Mouse (Mus musculus) monocyte, adult 5-6 weeks (primary cell): ENCODE data around the gene Cfap65. TPM values are rescaled to one million over a fixed set of nuclear protein-coding genes. Genes with fewer than 3 reads are reported as not detected.

ENCODE experiments used
- ATAC-seq: fragments of 153-309, 156-312 bp; replicated peaks from 2 replicates; pipeline ENCODE4 v1.8.0; 2017; ENCODE audit warnings: mild to moderate bottlenecking; ENCODE audit not compliant: low TSS enrichment, insufficient number of reproducible peaks, severe bottlenecking, poor library complexity, low FRiP score
- total RNA-seq: library from RNA; stranded (forward); fragments of 200-1000, 200-491, 200-594 nt; gene quantifications from 3 replicates; pipeline ENCODE4 v1.2.3, GENCODE M21; 2017

The Cfap65 gene
- not detected in 3 replicates for total RNA-seq

DNA sequence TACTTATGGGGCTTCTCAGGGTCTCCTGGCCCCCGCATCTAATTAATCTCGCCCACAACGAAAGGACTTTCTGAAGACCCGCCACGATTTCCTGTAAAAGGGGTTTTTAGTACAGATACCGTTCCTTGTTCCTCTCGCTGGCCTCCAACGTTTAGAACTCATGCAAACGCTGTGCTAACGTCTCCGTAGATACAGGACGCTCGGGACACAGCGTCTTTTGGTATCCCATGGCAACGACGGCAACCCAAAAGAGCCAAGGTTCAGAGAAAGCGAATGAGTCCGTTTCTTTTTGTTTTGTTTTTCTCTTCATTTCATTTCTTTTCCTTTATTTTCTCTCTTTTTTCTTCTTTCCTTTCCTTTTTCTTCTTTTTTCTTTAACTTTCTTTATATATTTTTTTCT lies at the start of gene Cfap65:
Gene Cfap65 (minus strand): TSS at position 198 of the 400 bp plus-strand sequence.
- ATAC-seq, result no peak

DNA sequence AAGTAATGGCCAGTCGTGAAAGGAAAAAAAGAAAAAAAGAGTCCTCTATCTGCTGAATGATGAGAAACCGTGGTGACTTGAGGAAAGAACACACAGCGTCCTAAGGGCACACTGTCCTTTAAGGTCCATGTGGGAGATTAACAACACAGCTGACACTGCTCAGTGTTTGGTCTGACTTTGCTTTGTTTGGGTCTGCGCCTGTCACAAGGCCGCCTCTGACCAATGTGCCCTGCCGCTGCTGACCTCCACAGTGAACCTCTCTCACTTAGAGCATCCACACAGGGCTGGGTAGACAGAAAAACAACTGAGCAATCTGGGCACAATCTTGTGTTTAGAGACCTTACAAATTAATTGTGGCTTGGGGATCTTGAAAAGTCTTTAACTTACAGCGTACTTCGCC lies 41.6 kb upstream of the Cfap65 start:
- ATAC-seq, result no peak

DNA sequence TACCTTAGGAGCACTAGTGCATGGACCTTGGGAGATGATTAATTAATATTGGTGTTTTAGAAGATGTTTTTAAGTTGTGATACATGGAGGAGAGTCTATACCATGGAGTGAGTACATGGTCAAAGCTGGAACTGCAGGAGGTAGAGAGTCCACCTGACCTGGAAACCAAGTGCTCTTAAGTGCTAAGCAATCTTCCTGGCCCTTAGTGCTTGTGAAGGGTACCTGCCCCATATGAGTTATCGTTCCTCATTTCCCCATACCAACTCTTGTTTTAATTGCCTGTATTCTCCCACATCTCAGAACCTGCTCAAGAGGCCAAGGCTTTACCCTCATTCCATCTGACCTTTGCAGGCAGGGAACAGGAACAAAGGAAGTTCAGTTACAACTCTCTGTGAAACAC lies 40.5 kb upstream of the Cfap65 start:
- no peak for ATAC-seq

DNA sequence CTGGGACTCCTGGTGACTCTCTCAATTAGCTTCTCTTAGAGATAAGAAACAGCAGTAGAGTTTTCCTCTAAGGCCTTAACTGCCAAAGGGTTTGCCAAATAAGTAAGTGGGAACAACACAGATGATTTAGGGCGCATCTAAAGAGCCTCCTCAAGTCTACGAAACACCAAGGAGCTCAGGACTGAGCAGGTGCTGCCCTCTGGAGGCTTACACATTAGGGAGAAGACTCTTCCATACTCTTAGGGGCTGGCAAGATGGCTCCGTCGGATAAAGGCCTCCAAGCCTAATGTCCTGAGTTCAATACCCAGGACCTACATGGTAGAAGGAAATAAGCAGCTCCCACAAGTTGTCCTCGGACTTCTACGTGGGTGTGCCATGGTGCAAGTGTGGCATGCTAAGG lies 38.2 kb upstream of the Cfap65 start:
- no peak for ATAC-seq

DNA sequence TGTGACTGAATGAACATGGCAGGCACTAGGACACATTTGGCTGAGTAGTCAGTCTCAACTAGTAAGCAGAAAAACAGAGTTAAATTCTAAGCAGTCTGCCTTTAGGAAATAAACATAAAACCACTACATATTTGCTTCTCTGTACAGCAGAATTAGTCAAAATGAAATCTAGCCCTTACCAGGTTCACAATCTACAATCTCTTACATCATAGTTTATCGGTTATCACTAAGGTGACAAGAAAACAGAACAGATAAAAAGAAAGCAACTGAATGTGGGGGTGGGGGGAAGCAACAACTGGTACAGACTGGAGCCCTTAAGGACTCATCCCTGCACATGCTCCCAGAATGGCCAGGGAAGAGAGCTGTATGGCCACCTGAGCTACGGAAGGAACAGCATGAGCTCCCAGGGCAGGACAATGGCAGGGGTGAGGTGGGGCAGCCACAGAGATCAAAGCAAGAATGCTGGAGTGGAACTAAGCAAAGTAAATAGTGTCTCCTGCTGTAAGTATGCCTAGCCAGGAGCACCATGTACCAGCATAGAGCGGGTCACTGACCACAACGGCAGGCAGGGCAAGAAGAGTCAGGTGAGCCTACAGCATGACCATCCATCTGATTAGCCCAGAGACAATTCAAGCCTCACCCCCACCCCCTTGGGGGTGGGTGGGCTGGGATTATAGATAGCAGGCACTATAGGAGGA lies 36.1 kb upstream of the Cfap65 start:
- ATAC-seq, result no peak

DNA sequence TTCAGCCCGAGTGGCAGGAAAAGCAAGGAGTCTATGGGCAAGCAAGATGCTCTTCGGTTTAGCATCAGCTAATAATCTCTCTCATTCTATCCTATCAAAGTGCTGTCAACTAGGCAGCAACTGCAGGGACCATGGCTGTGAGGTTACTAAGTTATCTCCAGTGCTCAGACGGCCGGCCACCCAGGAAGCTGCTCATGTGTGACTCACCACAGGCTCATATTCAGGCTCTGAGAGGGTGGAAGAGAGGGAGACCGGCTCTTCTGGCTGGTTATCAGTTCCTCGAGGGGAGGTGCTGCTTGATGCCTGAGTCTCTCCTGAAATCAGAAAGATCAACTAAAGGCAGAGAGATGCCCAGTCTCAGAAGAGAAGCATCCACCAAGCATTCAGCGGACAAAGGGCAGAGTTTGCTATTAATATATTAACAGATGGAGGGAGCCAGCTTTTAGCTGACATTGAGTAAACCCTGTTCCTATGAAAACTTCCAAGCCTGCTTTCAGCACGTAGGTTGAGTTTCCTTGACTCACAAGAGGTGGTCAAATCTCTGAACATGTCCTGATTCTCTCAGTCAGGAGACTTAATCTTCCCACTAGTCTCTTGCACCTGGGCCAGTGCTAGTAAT lies 32.7 kb upstream of the Cfap65 start:
- ATAC-seq, result no peak

DNA sequence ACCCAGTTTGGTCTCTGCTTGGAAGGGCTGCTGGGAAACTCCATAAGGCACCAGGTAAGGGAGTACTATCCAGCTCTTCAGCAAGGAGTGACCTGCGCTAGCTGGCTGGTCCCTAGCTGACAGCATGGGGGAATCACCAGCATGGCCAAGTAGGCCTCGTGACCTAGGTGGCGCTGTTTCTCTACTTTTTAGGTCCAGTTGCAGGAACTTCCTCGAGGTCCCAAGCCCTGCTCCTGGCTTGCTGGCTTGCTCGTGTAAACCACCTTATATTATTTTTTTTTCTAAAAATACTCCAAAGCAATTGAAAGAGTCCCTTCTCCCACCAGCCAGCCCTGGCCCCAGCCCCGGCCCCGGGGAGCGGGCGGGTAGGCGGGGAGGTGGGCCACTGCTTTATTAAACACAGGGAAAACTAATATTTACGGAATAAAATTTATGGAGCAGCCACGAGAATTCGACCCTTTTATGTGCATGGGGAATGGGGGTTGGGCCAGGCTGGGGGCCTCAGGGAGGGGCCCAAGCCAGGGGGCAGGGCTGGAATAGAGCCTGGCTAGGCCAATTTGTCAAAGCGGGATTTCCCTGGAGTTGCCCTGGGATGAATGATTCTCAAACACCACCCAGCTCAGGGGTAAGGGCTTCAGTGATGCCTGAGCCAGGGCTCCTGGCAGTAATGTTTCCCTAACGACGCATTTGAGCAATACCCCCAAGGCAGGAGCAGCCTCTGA lies 29.3 kb upstream of the Cfap65 start:
- ATAC-seq, result no peak

DNA sequence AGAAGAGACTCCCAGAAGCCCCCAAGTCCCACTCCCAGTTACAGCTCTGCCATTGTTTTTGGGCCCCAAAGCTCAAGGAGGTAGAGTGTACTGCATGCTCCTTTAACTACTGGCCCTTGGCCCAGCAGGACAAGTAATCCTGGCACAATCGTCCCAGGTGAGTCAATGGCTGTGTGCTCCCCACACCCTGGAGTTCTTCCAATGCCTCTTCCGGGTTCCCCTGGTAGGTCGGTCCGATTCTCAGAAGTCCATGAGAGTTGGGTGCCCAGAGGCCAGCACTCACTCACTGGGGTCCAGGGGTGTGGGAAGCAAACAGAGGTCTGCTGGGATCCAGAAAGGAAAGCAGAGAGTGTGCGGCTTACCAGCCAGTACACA lies 27.4 kb upstream of the Cfap65 start:
- no peak for ATAC-seq

DNA sequence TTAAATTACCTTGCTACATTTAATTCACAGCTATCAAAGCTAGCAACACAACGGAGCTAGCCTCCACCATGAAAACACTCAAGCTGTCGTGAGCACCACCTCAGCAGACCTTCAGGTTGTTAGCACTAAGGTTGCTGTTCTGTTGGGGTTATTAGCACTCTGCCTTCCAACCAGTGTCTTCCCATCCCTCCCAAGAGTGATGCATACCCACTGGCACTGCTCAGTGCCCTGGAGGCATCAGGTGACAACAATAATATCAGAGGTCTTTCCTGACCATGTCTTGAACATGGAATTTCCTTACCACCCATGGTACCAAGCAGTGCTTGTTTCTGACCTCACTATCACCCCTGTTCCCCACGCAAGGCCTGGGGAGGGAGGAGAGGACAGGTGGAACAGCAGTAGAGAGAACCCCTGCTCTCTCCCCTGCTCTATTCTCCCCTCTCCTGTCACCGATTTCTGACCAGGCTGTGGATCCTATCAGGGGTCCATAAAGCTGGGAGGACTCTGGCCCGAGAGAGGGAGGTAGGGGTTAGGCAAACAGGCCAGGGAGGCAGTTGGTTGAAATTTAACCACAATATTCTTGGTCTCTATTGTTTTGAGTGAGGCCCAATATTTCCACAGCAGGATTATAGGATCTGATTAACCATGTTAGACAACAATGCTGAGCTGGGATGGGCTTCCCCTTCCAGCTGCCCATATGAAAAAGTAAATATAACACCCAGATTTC lies 26.9 kb upstream of the Cfap65 start:
- no peak for ATAC-seq

DNA sequence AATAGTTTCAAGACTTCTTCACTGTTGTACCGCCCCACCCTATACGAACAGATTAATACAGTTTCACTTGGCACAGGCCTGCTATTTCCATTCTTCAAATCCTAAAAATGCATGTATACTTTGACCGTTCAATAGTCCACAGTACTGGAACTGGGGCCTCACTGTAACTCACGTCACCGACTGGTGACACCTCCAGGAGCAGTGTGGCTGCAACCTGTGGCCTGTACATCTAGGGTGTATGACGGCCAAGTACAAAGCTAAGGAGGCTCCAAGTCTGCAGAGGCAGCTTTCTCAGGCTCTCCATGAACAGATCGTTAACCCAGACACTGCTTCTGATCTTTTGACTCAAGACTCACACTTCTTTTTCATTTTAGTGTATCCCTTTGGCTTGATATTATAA lies 26.3 kb upstream of the Cfap65 start:
- no peak for ATAC-seq

DNA sequence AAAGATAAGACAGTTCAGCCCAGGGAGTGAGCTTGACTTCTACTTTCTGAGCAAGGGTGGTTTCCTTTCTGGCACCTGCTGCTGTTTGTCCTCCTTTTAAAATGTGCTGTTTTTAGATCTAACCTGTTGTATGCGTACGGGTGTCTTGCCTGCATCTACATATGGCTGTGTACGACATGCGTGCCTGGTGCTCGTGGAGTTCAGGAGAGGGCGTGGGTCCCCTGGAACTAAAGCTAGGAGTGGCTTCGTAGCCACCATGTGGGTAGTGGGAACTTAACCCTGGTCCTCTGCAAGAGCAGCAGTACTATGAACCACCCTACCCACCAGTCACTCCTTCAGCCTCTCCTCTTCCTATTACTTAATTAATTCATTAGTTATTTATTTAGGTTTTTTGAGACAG lies 24.7 kb upstream of the Cfap65 start:
- ATAC-seq, result no peak

DNA sequence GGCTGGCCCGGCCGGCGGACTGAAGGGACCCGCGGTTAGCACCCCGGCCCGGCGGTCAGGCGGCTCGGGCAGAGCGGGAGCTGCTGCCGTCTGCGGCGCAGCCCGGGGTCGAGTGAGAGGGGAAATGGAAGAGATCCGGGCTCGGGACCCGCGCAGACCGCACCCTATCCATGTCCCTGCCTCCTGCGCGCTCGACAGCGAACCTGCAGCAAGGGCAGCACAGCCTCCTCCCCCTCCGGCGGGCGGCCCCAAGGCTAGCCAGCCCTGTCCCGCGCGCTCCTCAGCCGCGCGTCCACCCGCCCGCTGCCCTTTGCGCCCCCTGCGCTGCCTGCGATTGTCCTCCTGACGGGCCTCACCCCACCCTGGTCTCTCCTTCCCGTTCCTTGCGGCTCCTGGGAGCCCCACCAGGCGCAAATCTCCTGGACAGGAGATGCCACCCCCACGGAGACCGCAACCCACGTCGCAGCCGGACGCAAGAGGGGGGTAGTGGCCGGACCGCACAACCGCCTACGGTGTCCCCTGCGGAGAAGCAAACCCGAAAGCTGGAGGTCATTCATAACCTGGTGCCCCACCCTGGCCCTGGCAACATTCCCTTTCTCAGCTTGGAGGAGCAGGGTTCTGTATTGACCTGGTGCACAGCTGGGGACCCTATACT lies 16.3 kb upstream of the Cfap65 start, which contains the start of gene Ihh:
Gene Ihh (minus strand): TSS at position 117 of the 655 bp plus-strand sequence.
- ATAC-seq, result no peak

DNA sequence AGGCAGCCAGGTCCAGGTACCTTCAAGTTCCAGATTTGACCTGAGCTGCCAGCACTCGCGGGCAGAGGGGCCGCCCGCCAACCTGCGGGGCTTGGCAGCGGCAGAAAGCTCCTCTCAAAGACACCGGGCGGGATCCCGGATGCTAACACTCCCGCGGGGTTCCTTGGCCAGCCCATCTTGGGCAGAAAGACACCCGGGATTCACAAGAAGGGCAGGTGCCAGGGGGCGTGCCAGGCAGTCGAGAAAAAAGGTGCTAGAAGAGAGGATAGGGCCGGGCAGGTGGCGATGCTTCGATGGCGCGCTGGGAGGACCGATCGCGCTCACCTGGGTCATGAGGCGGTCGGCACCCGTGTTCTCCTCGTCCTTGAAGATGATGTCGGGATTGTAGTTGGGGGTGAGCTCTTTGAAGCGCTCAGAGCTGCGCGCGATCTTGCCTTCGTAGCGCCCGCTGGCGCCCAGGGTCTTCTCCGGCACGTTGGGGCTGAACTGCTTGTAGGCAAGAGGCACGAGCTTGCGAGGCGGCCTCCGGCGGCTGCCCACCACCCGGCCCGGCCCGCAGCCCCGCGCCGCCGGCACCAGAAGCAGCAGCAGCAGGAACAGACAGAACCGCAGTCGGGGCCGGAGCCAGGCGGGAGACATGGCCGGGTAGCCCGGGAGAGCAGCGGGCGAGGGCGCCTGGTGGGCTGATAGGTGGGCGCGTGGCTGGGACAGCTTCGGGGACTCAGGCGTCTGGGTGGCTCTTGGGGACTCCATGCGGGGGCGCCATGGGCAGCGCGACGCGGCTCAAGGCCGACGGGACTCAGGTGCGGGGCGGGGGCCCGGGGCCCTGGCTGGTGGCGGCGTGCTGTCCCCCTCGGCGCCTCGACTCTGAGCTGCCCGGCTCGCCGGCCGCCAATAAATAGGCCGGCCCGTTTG lies 15.4 kb upstream of the Cfap65 start:
- no peak for ATAC-seq

DNA sequence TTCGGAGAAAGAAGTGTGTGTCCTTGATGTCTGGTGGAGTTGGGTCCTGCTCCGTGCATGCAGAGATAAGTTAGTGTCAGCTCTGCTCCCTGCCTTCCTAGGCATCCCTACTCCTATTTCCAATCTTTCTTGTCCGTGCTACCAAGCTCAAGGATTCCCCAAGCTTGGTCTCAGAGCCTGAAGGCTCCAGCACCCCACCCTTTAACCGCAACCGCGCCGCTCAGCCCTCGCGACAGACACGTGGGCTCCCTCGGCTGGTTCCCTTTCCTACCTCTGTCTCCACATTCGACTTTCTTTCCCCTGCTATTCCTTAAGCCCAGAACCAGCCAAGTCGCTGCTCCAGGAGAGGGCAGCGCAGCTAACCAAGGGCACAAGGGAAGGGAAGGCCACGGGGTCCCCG lies 14.7 kb upstream of the Cfap65 start:
- ATAC-seq, result no peak

DNA sequence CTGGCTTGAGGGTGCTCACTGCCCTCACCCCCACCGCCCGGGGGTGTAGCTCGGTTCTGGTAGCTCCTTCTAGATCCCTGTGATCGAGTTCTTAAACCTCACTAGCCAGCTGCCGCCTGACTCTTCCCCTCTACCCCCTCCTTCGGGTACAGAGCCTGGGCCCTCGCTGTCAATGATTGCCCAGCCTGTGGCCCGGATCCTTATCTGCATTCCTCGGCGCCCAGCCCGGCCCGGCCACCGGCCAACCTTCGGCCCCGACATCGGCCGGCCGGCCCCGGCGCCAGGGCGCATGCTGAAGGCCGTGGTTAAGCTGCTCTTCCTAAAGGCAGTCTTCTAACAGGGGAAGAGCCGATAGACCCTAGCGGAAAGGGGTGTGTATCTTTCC lies 14.3 kb upstream of the Cfap65 start:
- no peak for ATAC-seq

DNA sequence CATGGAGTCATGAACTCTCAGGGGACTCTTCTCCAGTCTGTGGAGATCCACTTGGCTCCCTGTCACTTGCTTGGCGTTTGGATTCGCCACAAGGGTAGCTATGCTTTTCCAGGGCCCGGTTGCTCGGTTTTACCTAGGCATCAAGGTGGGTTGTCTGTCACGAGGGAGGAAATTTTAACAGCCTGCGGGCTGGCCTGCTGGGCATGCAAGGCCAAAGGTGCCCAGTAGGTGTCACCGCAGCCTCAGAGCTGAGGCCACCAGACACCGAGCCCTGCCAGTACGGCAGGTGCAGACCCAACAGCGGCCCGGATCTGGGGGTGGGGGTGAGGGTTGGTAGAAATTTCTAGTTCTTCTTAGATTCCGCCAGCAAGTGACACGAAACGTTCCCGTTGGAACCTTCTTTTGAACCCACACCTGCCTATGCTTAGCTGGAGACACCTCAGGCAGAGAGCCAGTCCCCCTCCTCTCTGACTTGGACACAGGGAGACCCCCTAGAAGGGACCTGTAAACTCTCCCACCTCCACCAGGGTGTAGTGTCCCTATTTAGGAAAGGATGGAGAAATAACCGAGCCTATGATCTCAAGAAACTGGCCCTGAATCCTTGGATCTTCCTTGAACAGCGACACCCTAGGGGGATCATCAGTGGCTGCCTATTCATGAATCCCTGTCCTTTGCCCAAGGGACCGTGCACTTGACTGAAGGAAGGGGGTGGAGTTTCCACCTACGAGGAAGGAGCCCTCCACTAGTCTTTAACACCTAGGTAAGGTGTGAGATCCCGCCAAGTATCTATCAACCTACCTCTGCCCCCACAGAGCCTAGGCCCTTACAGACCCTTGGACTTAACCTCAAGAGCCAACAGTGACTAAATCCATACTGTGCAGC lies 13.6 kb upstream of the Cfap65 start:
- ATAC-seq, result no peak

DNA sequence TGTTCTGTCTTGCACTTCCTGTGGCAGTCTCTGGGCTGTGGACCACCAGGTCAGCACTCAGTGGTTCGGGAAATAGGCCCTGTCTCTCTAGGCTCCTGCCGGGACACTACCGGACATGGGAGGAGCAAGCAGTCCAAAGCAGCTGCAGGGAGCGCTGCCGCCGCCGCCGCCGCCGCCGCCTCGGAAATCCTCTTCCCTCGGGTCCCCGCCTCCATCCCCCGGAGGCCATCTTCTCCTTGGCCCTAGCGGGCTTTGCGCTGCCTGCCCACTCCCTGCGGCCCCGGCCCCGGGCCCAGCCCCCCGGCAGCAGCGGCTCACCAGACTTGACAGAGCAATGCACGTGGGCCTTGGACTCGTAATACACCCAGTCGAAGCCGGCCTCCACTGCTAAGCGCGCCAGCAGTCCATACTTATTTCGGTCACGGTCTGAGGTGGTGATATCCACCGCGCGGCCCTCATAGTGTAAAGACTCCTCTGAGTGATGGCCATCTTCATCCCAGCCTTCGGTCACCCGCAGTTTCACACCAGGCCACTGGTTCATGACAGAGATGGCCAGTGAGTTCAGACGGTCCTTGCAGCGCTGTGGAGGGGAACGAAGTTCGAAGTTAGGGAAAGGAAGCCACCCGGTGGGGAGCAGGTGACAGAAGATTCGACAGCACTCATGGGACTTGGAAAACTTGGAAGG lies 12.7 kb upstream of the Cfap65 start:
- ATAC-seq, result no peak
